Mouse (Mus musculus) heart, postnatal 14 days (tissue): ENCODE measurements around the gene Grm6. TPM values are rescaled to one million over a fixed set of nuclear protein-coding genes. Genes with fewer than 3 reads are reported as not detected.

Experiments
- DNase-seq, 2 experiments: peaks; one replicate each; pipeline ENCODE4 v3.0.0; 2021 to 2022
- intact Hi-C: fragments of 180-260 bp; cut with DNase I; formaldehyde crosslinking; loops from one replicate; pipeline ENCODE4 v1.15.1; 2025
- total RNA-seq, 2 experiments: library from RNA; stranded (reverse); gene quantifications; 2 replicates each; pipeline ENCODE4 v1.2.3; 2021

Grm6 gene
- total RNA-seq, 2 experiments from 2014 or later, result not detected

- intact Hi-C loops, result no loop called here
- DNase-seq, result no peak
Measured at GRCm38 (mm10) chr11:50913301-50913700, 62.8 kb downstream of the Grm6 start.

GRCm38 (mm10) chr11:50914461-50914860, 64.0 kb downstream of the Grm6 start:
- intact Hi-C loops, result no loop called here

More at GRCm38 (mm10) chr11:50914461-50914860, 64.0 kb downstream of the Grm6 start:
- DNase-seq, result no peak

Other genes with a start within 250 kb of the Grm6 start
- 10 to 100 TPM; 26.4 to 30.9 TPM for gene Adamts2, start 248.6 kb upstream of the Grm6 start, total RNA-seq
- 1 to 10 TPM; 5.0 to 5.3 TPM for gene Zfp354c, start 23.0 kb upstream of the Grm6 start, total RNA-seq
- gene Zfp879, start 9.1 kb upstream of the Grm6 start, total RNA-seq, result 1 to 10 TPM in 1 of 2 experiments, under 1 TPM in 1; 0.76 to 1.1 TPM
- 1 to 10 TPM in 1 of 2 experiments, under 1 TPM in 1; 0.78 to 1.3 TPM for gene Zfp454, start 37.0 kb downstream of the Grm6 start, total RNA-seq
- 1 to 10 TPM; 2.6 to 3.2 TPM for gene Zfp2, start 65.5 kb downstream of the Grm6 start, total RNA-seq
- 1 to 10 TPM in 1 of 2 experiments, under 1 TPM in 1; 0.96 to 1.7 TPM for gene Zfp354b, start 80.9 kb downstream of the Grm6 start, total RNA-seq
- gene 4933414I15Rik, start 93.1 kb downstream of the Grm6 start, total RNA-seq, result not detected
- gene Prop1, start 103.1 kb downstream of the Grm6 start, total RNA-seq, result not detected
- not detected for gene Olfr1378, start 115.8 kb downstream of the Grm6 start, total RNA-seq
- not detected for gene Olfr1377, start 131.3 kb downstream of the Grm6 start, total RNA-seq
- not detected for gene Olfr51, start 152.9 kb downstream of the Grm6 start, total RNA-seq
- not detected for gene Olfr54, start 163.6 kb downstream of the Grm6 start, total RNA-seq
- not detected for gene Olfr1375, start 197.4 kb downstream of the Grm6 start, total RNA-seq
- 1 to 10 TPM; 1.7 to 2.1 TPM for gene Zfp354a, start 208.6 kb downstream of the Grm6 start, total RNA-seq